Mouse (Mus musculus): ENCODE results near the gene Lrrc30.

The Lrrc30 gene

GRCm38 (mm10) chr17:67583422-67583821 lies 49.1 kb downstream of the Lrrc30 start:
- no peak for DNase-seq (ENCODE audit: low read depth)

GRCm38 (mm10) chr17:67582681-67583356 lies 49.7 kb downstream of the Lrrc30 start:
- no peak for DNase-seq (ENCODE audit: low read depth)

GRCm38 (mm10) chr17:67581839-67582238 lies 50.7 kb downstream of the Lrrc30 start:
- DNase-seq (ENCODE audit: low read depth) = no peak
